Mouse (Mus musculus) megakaryocyte, embryonic 14.5 days (primary cell): ENCODE results near the gene Slc48a1.

Experiments
- FLI1 ChIP-seq: IDR thresholded peaks from 2 replicates; pipeline ENCODE4 v1.6.1; 2012; ENCODE audit warnings: low read length, inconsistent platforms, mixed read lengths
- GATA1 ChIP-seq: IDR thresholded peaks from 3 replicates; pipeline ENCODE4 v1.6.1; 2012; ENCODE audit warnings: mixed read lengths, low read length, inconsistent platforms, borderline replicate concordance

GRCm38 (mm10) chr15:97841383-97841782, 63.1 kb downstream of the Slc48a1 start:
- TF ChIP-seq GATA1, result no peak
- TF ChIP-seq FLI1, result no peak
